Mouse (Mus musculus) left cerebral cortex, adult 8-10 months (tissue): ENCODE measurements around the gene Gm10283. TPM values are rescaled to one million over a fixed set of nuclear protein-coding genes. Genes with fewer than 3 reads are reported as not detected.

Experiments used
- total RNA-seq, 4 experiments: library from RNA; stranded (reverse); gene quantifications; 2 replicates each; pipeline ENCODE4 v1.2.4; 2022

Gene Gm10283
- total RNA-seq, 4 experiments from 2014 or later, result not detected

Other genes starting within 250 kb of the Gm10283 start
- under 1 TPM; 0.37 to 1.00 (median 0.45) TPM for gene Aadat, start 2.7 kb upstream of the Gm10283 start, total RNA-seq
- 10 to 100 TPM; 56.4 to 59.5 (median 56.5) TPM for gene Mfap3l, start 129.6 kb upstream of the Gm10283 start, total RNA-seq